Mouse (Mus musculus): ENCODE measurements at regions not wholly inside any gene's neighbourhood (a gene's known extent, or its start where the extent isn't known, plus 50 kb on each side); places are given as distances from the start of the nearest gene placed in this dataset.

- ATAC-seq (ENCODE audit: insufficient number of reproducible peaks, low FRiP score, low TSS enrichment) = no peak
These were observed 345.2 kb upstream of the Tshz3 start for GRCm38 (mm10) chr7:36352761-36353160.

- ATAC-seq (ENCODE audit: insufficient number of reproducible peaks, low FRiP score, low TSS enrichment) = no peak
These were observed 347.3 kb upstream of the Tshz3 start for GRCm38 (mm10) chr7:36350616-36351015.

GRCm38 (mm10) chr7:36348195-36348594, 349.7 kb upstream of the Tshz3 start:
- ATAC-seq (ENCODE audit: insufficient number of reproducible peaks, low FRiP score, low TSS enrichment) = no peak

- no peak for ATAC-seq (ENCODE audit: insufficient number of reproducible peaks, low FRiP score, low TSS enrichment)
These were observed 363.1 kb upstream of the Tshz3 start for GRCm38 (mm10) chr7:36334857-36335256.

GRCm38 (mm10) chr7:36334091-36334490, 363.8 kb upstream of the Tshz3 start:
- ATAC-seq (ENCODE audit: insufficient number of reproducible peaks, low FRiP score, low TSS enrichment) = no peak

- ATAC-seq (ENCODE audit: insufficient number of reproducible peaks, low FRiP score, low TSS enrichment) = no peak
These were observed 365.3 kb upstream of the Tshz3 start for GRCm38 (mm10) chr7:36332633-36333032.

- no peak for ATAC-seq (ENCODE audit: insufficient number of reproducible peaks, low FRiP score, low TSS enrichment)
These were observed 369.8 kb upstream of the Tshz3 start for GRCm38 (mm10) chr7:36328141-36328540.

GRCm38 (mm10) chr7:36324035-36324434, 373.9 kb upstream of the Tshz3 start:
- ATAC-seq (ENCODE audit: insufficient number of reproducible peaks, low FRiP score, low TSS enrichment) = no peak

- no peak for ATAC-seq (ENCODE audit: insufficient number of reproducible peaks, low FRiP score, low TSS enrichment)
These were observed 375.7 kb upstream of the Tshz3 start for GRCm38 (mm10) chr7:36322181-36322580.

- no peak for ATAC-seq (ENCODE audit: insufficient number of reproducible peaks, low FRiP score, low TSS enrichment)
These were observed 380.3 kb upstream of the Tshz3 start for GRCm38 (mm10) chr7:36317466-36318212.

GRCm38 (mm10) chr7:36313751-36314150, 384.2 kb upstream of the Tshz3 start:
- no peak for ATAC-seq (ENCODE audit: insufficient number of reproducible peaks, low FRiP score, low TSS enrichment)

GRCm38 (mm10) chr7:36309761-36310605, 387.9 kb upstream of the Tshz3 start:
- no peak for ATAC-seq (ENCODE audit: insufficient number of reproducible peaks, low FRiP score, low TSS enrichment)

- no peak for ATAC-seq (ENCODE audit: insufficient number of reproducible peaks, low FRiP score, low TSS enrichment)
These were observed 389.2 kb upstream of the Tshz3 start for GRCm38 (mm10) chr7:36308726-36309125.

GRCm38 (mm10) chr7:36308106-36308620, 389.8 kb upstream of the Tshz3 start:
- 0 out of 2 replicates have a peak, but pooled peaks have one; percentile 49 for ATAC-seq (ENCODE audit: insufficient number of reproducible peaks, low FRiP score, low TSS enrichment)

- no peak for ATAC-seq (ENCODE audit: insufficient number of reproducible peaks, low FRiP score, low TSS enrichment)
These were observed 420.6 kb upstream of the Tshz3 start for GRCm38 (mm10) chr7:36277275-36277674.

GRCm38 (mm10) chr7:36268966-36269365, 429.0 kb upstream of the Tshz3 start:
- ATAC-seq (ENCODE audit: insufficient number of reproducible peaks, low FRiP score, low TSS enrichment) = no peak

- ATAC-seq (ENCODE audit: insufficient number of reproducible peaks, low FRiP score, low TSS enrichment) = no peak
These were observed 432.6 kb upstream of the Tshz3 start for GRCm38 (mm10) chr7:36265163-36265823.

- no peak for ATAC-seq (ENCODE audit: insufficient number of reproducible peaks, low FRiP score, low TSS enrichment)
These were observed 435.7 kb upstream of the Tshz3 start for GRCm38 (mm10) chr7:36262124-36262710.

- ATAC-seq (ENCODE audit: insufficient number of reproducible peaks, low FRiP score, low TSS enrichment) = no peak
These were observed 440.8 kb upstream of the Tshz3 start for GRCm38 (mm10) chr7:36257102-36257501.

GRCm38 (mm10) chr7:36247356-36247755, 444.6 kb upstream of the Zfp507 start:
- ATAC-seq (ENCODE audit: insufficient number of reproducible peaks, low FRiP score, low TSS enrichment) = no peak
